Mouse (Mus musculus): ENCODE results near the gene Zmynd10. TPM values are rescaled to one million over a fixed set of nuclear protein-coding genes. Genes with fewer than 3 reads are reported as not detected.
A peak's percentile ranks its signal among the peaks of the same experiment; 100 is the strongest.

Zmynd10 gene
- total RNA-seq, 2 experiments from 2014 or later: 3.4 to 4.3 TPM

- no peak for DNase-seq (ENCODE audit: low spot score in 2 of 2)
- intact Hi-C loops (cut with DNase I): no loop called here
Observed at GRCm38 (mm10) chr9:107594281-107595062, 47.4 kb downstream of the Zmynd10 start.

GRCm38 (mm10) chr9:107596619-107597569 is 49.8 kb downstream of the Zmynd10 start:
- DNase-seq (ENCODE audit: low spot score in 2 of 2): no peak
- intact Hi-C loops (cut with DNase I): no loop called here

- no peak for DNase-seq (ENCODE audit: low spot score in 2 of 2)
- intact Hi-C loops (cut with DNase I): no loop called here
Observed at GRCm38 (mm10) chr9:107598385-107598784, 51.3 kb downstream of the Zmynd10 start.

DNA sequence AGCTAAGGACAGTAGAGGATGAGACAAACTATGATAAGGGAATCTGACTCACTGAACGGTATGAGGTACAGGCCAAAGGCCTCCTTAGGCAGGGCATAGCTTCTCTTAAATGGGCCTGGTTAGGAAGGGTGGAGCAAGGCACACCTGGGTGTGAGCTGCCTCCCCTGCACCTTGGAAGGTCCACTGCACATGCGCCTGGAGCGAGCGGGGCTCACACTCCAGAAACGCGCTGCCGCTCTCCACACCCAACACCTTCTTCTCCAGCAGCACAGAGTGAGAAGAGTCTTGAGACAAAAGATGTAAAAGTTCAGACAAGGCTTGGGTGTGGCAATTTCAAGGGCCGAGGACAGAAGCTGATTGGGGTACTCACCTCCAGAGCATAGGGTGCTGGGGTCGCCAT is 52.3 kb downstream of the Zmynd10 start:
- intact Hi-C loops (cut with DNase I): no loop called here
- DNase-seq (ENCODE audit: low spot score in 2 of 2): no peak

GRCm38 (mm10) chr9:107599842-107600241 is 52.7 kb downstream of the Zmynd10 start:
- intact Hi-C loops (cut with DNase I): loop anchor here (5.0 kb wide), 1 partner anchor 137 kb away; no protein-coding TSS in a partner anchor
- DNase-seq (ENCODE audit: low spot score in 2 of 2): peak in 1 of 2 experiments; percentile 52

GRCm38 (mm10) chr9:107600745-107601144 is 53.6 kb downstream of the Zmynd10 start:
- DNase-seq (ENCODE audit: low spot score in 2 of 2): no peak
- intact Hi-C loops (cut with DNase I): loop anchor here (5.0 kb wide), 1 partner anchor 137 kb away; no protein-coding TSS in a partner anchor

Other genes with a start within 250 kb of the Zmynd10 start
- gene Hemk1, start 208.9 kb upstream of the Zmynd10 start, total RNA-seq (2021): 10 to 100 TPM; 13.3 to 18.0 TPM
- 1 to 10 TPM; 4.6 to 5.0 TPM for gene 6430571L13Rik, start 206.7 kb upstream of the Zmynd10 start, total RNA-seq (2021)
- 10 to 100 TPM; 23.0 to 38.4 TPM for gene Cacna2d2, start 147.7 kb upstream of the Zmynd10 start, total RNA-seq (2021)
- gene Tmem115, start 13.4 kb upstream of the Zmynd10 start, total RNA-seq (2021): 10 to 100 TPM; 34.7 to 39.6 TPM
- 10 to 100 TPM; 16.9 to 17.0 TPM for gene Cyb561d2, start 5.1 kb upstream of the Zmynd10 start, total RNA-seq (2021)
- 10 to 100 TPM; 38.9 to 46.2 TPM for gene Nprl2, start 5.1 kb upstream of the Zmynd10 start, total RNA-seq (2021)
- 10 to 100 TPM; 16.7 to 19.0 TPM for gene Rassf1, start 4.3 kb downstream of the Zmynd10 start, total RNA-seq (2021)
- 100 to 1,000 TPM in 1 of 2 experiments, 10 to 100 TPM in 1; 91.3 to 106 TPM for gene Tusc2, start 16.0 kb downstream of the Zmynd10 start, total RNA-seq (2021)
- gene Hyal2, start 20.6 kb downstream of the Zmynd10 start, total RNA-seq (2021): 10 to 100 TPM; 11.1 to 12.7 TPM
- gene Hyal1, start 29.6 kb downstream of the Zmynd10 start, total RNA-seq (2021): 1 to 10 TPM; 4.4 to 6.8 TPM
- 10 to 100 TPM; 10.3 to 11.5 TPM for gene Naa80, start 31.6 kb downstream of the Zmynd10 start, total RNA-seq (2021)
- gene Hyal3, start 33.5 kb downstream of the Zmynd10 start, total RNA-seq (2021): 1 to 10 TPM in 1 of 2 experiments, under 1 TPM in 1; 0.79 to 1.9 TPM
- 10 to 100 TPM; 11.1 to 13.8 TPM for gene Ifrd2, start 40.3 kb downstream of the Zmynd10 start, total RNA-seq (2021)
- 1 to 10 TPM; 2.6 to 3.1 TPM for gene Sema3b, start 61.9 kb downstream of the Zmynd10 start, total RNA-seq (2021)
- gene Gnai2, start 88.1 kb downstream of the Zmynd10 start, total RNA-seq (2021): 100 to 1,000 TPM; 215 to 221 TPM
- gene Slc38a3, start 122.2 kb downstream of the Zmynd10 start, total RNA-seq (2021): 10 to 100 TPM; 66.3 to 66.8 TPM
- gene Gnat1, start 132.4 kb downstream of the Zmynd10 start, total RNA-seq (2021): 1 to 10 TPM in 1 of 2 experiments, under 1 TPM in 1; 0.41 to 1.2 TPM
- gene Sema3f, start 163.2 kb downstream of the Zmynd10 start, total RNA-seq (2021): 10 to 100 TPM; 16.6 to 17.2 TPM
- gene Rbm5, start 223.7 kb downstream of the Zmynd10 start, total RNA-seq (2021): 100 to 1,000 TPM; 109 to 159 TPM

Measured in left cerebral cortex, postnatal 36 days (tissue).